Mouse (Mus musculus) midbrain, postnatal 0 days (tissue): Measurements from ENCODE around the gene Elavl1. TPM values are rescaled to one million over a fixed set of nuclear protein-coding genes. Genes with fewer than 3 reads are reported as not detected.
A peak's percentile ranks its signal among the peaks of the same experiment; 100 is the strongest.

Experiments used
- ATAC-seq: fragments of 200-750 bp; cut with Nextera tagmentation; 2 replicates; pipeline ENCODE4 v1.8.0; 2017; ENCODE audit warnings: moderate number of reproducible peaks, mild to moderate bottlenecking, moderate TSS enrichment, moderate library complexity; ENCODE audit not compliant: low FRiP score
- DNase-seq: peaks from one replicate; pipeline ENCODE4 v3.0.0-alpha.2; 2015; ENCODE audit warnings: low spot score
- H3K27ac ChIP-seq: fragments of 300-500 bp; sonication (generic); 2 replicates; pipeline ENCODE4 v1.5.1; 2014; ENCODE audit warnings: low read depth, mild to moderate bottlenecking, low read length, mixed read lengths
- H3K27me3 ChIP-seq: fragments of 300-500 bp; sonication (generic); 2 replicates; pipeline ENCODE4 v1.6.1; 2014; ENCODE audit warnings: low read length, control low read depth, mixed read lengths; ENCODE audit not compliant: insufficient read depth
- H3K36me3 ChIP-seq: fragments of 300-500 bp; sonication (generic); 2 replicates; pipeline ENCODE4 v1.6.1; 2014; ENCODE audit warnings: low read length, control low read depth, mixed read lengths; ENCODE audit not compliant: insufficient read depth
- H3K4me1 ChIP-seq: fragments of 300-500 bp; sonication (generic); 2 replicates; pipeline ENCODE4 v1.6.1; 2014; ENCODE audit warnings: mild to moderate bottlenecking, control low read depth, antibody characterized with exemption, low read length, mixed read lengths; ENCODE audit not compliant: insufficient read depth
- H3K4me2 ChIP-seq: fragments of 300-500 bp; sonication (generic); 2 replicates; pipeline ENCODE4 v1.6.1; 2014; ENCODE audit warnings: low read depth, mild to moderate bottlenecking, low read length, mixed read lengths; ENCODE audit not compliant: poor library complexity, severe bottlenecking
- H3K4me3 ChIP-seq: fragments of 300-500 bp; sonication (generic); 2 replicates; pipeline ENCODE4 v1.5.1; 2014; ENCODE audit warnings: low read depth, mild to moderate bottlenecking, low read length, moderate library complexity
- H3K9ac ChIP-seq: fragments of 300-500 bp; sonication (generic); replicated peaks from 2 replicates; pipeline ENCODE4 v1.6.1; 2014; ENCODE audit warnings: mild to moderate bottlenecking, low read length, moderate library complexity, mixed read lengths; ENCODE audit not compliant: poor library complexity, severe bottlenecking
- H3K9me3 ChIP-seq: fragments of 300-500 bp; sonication (generic); 2 replicates; pipeline ENCODE4 v1.6.1; 2016; ENCODE audit warnings: low read length, control low read depth
- CTCF ChIP-seq: IDR thresholded peaks from 2 replicates; pipeline ENCODE4 v1.5.1; 2016; ENCODE audit warnings: antibody characterized with exemption, mild to moderate bottlenecking
- WGBS: fragments of 180-500 bp; shearing (Covaris S2); extraction: QIAGEN DNeasy Blood & Tissue Kit; methylation state at CpG from one replicate; pipeline ENCODE4 v1.1.7; 2014; 5-methylcytosine and 5-hydroxymethylcytosine counted together
- polyA plus RNA-seq: library from polyadenylated mRNA; unstranded; fragments of >200 nt; fragmentation: Nextera tagmentation; extraction: Ambion mirVana; gene quantifications from 2 replicates; pipeline ENCODE4 v1.2.1, GENCODE M21; 2015
- total RNA-seq: library from RNA; depleted of rRNA; stranded (reverse); fragments of >200 nt; gene quantifications from 2 replicates; pipeline ENCODE4 v1.2.3, GENCODE M21; 2014

Gene Elavl1
- total and polyA plus RNA-seq, 2 experiments from 2014 or later, result 54.3 to 70.6 TPM

DNA sequence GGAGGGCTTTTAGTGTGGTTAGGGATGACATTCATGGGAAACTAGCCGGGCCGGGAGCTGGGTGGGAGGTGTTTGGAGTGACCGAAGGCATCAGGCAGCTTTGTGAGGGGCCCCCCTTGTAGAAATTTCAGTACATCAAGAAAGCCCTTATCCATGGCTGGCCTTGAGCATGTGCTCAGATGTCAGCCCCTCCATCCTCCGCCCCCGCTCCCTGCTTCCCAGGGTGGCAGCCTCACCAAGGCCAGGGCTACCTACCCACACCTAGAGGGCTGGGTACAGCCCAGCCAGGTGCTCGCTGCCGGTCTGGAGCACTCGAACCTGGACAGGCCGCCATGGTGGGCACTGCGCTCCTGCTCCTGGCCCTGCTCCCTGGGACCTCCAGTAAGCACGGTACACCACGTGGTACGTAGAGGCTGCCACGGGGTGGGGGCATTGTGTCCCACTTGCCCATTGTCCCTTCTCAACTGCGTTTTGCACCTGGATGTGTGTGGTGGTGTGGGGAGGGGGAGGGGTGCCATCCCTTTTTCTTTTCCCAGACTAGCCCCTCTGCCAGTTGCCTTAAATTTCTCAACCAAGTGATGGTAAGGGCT lies 77.2 kb downstream of the Elavl1 start, which contains the start of gene Tgfbr3l:
Gene Tgfbr3l (plus strand): TSS at position 264 of the 590 bp plus-strand sequence.
- DNase-seq (no peak), ATAC-seq (no peak)
- Histone ChIP-seq H3K27ac (no peak within 1 kb of the TSS), H3K4me2 (no peak within 1 kb of the TSS), H3K36me3 (peaks cover 46% of the 10 kb centered on the region), H3K4me1 (no peaks in the 10 kb centered on the region), H3K27me3 (no peaks in the 10 kb centered on the region), H3K4me3 (no peak within 1 kb of the TSS), H3K9ac (0 out of 2 replicates have a peak within 1 kb of the TSS, but pooled peaks have one; percentile 1), H3K9me3 (no peaks in the 10 kb centered on the region)
- 72% methylated on average over 15 of the region's 15 CpGs for WGBS
- TF ChIP-seq CTCF, result no peak

- H3K36me3 ChIP-seq, result peaks cover 52% of the 10 kb centered on the region
- TF ChIP-seq CTCF, result no peak
- H3K9me3 ChIP-seq, result no peaks in the 10 kb centered on the region
- DNase-seq (no peak), ATAC-seq (no peak)
- 95% methylated on average over 8 of the region's 8 CpGs for WGBS
- no peaks in the 10 kb centered on the region for H3K4me1 ChIP-seq
- no peak overlapping the region for H3K4me3 ChIP-seq
- H3K9ac ChIP-seq, result no peak overlapping the region
- no peak overlapping the region for H3K27ac ChIP-seq
- H3K4me2 ChIP-seq, result no peak overlapping the region
- no peaks in the 10 kb centered on the region for H3K27me3 ChIP-seq
These were observed 78.0 kb downstream of the Elavl1 start for GRCm38 (mm10) chr8:4247241-4247640.

GRCm38 (mm10) chr8:4245737-4246136 lies 79.5 kb downstream of the Elavl1 start:
- ATAC-seq, result no peak
- Histone ChIP-seq H3K9ac (no peak overlapping the region), H3K9me3 (no peaks in the 10 kb centered on the region), H3K27ac (no peak overlapping the region), H3K4me3 (no peak overlapping the region), H3K27me3 (no peaks in the 10 kb centered on the region), H3K4me1 (no peaks in the 10 kb centered on the region), H3K4me2 (no peak overlapping the region), H3K36me3 (peaks cover 54% of the 10 kb centered on the region)
- WGBS, result 79% methylated on average over 12 of the region's 13 CpGs
- no peak for TF ChIP-seq CTCF
- no peak for DNase-seq

DNA sequence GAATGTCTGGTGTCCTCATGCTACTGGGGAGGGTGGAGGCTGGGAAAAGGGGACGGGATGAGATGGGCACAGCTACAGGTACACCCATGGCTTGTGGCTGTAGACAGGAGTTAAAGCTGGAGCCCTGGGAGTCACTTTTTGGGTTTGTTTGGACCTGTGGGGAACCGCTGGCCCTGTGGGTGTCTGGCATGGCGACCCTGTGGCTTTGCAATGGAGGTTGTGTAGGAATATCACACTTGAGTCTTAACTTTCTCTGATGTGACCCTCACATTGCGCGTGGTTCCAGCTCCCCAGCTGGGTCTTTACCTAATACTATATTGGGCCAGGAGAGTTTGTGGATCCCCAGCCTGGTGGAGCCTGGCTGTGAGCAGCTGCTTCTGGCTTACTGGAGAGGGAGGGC lies 80.2 kb downstream of the Elavl1 start:
- no peak overlapping the region for H3K27ac ChIP-seq
- peaks cover 2% of the 10 kb centered on the region for H3K4me1 ChIP-seq
- 98% methylated on average over 5 of the region's 5 CpGs for WGBS

GRCm38 (mm10) chr8:4239193-4239890 lies 85.9 kb downstream of the Elavl1 start:
- Histone ChIP-seq H3K9me3 (no peaks in the 10 kb centered on the region), H3K9ac (peak overlapping the region; percentile 79), H3K27me3 (no peaks in the 10 kb centered on the region), H3K4me2 (peak overlapping the region; percentile 85), H3K36me3 (peaks cover 23% of the 10 kb centered on the region), H3K4me1 (peaks cover 8% of the 10 kb centered on the region), H3K4me3 (peak overlapping the region; percentile 82), H3K27ac (peak overlapping the region; percentile 89)
- DNase-seq (no peak), ATAC-seq (peak; percentile 32)
- TF ChIP-seq CTCF, result no peak
- 13% methylated on average over 19 of the region's 19 CpGs for WGBS

More for the DNA sequence above, 80.2 kb downstream of the Elavl1 start:
- ATAC-seq (no peak), DNase-seq (no peak)
- no peaks in the 10 kb centered on the region for H3K27me3 ChIP-seq
- no peak overlapping the region for H3K4me3 ChIP-seq
- no peak overlapping the region for H3K4me2 ChIP-seq
- H3K36me3 ChIP-seq, result peaks cover 56% of the 10 kb centered on the region
- no peak overlapping the region for H3K9ac ChIP-seq
- TF ChIP-seq CTCF, result no peak
- no peaks in the 10 kb centered on the region for H3K9me3 ChIP-seq
